22 mouse cellular contexts compared by ENCODE assay signal in the genomic region with DNA sequence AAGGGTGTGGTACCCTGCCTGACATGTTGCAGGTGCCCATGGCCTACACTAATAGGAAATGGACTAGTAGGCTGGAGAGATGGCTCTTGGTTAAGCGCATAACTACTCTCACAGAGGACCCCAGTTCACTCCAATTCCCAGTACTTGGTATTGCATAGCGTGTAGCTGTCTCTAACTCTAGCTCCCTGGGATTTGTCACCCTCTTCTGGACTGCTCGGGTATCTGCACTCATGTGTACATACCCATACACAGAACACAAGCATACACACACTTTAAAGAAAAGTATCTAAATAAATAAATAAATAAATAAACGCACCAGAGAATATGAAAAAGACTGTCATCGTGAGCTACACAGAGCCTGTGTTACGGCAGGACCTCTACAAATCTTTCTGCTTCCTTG.
DNase-seq lines count a peak whose midpoint lies in the region; ATAC-seq and TF ChIP-seq lines count a peak whose summit lies in the region.
"Had no signal": no experiment of that assay in that cellular context is flagged by ENCODE, and none has a peak within 500 bp of the region (broad histone marks: within the 10 kb centered on the region; RNA-seq: fewer than 3 reads in every experiment).

No protein-coding gene starts in this region.

- no peaks in the 10 kb centered on the region for H3K4me1 ChIP-seq in heart, adult 2 months (ENCODE audit: control insufficient read depth, insufficient read depth, low read length)
- no peaks in the 10 kb centered on the region for H3K4me1 ChIP-seq in midbrain, embryonic 11.5 days (ENCODE audit: control insufficient read depth, insufficient read depth, low read length)
- no peaks in the 10 kb centered on the region for H3K4me1 ChIP-seq in midbrain, embryonic 10.5 days
- H3K4me1 ChIP-seq in embryonic facial prominence, embryonic 10.5 days: peaks cover 42% of the 10 kb centered on the region

- no peak for TF ChIP-seq POLR2A in heart, adult 2 months (IDR thresholded peaks at IDR 0.05; ENCODE audit: insufficient read depth, low read depth, low read length)

- no peaks in the 10 kb centered on the region for H3K36me3 ChIP-seq in heart, adult 2 months (ENCODE audit: control insufficient read depth, insufficient read depth, low read length)
- H3K36me3 ChIP-seq in midbrain, embryonic 11.5 days (ENCODE audit: control insufficient read depth, insufficient read depth, low read length): no peaks in the 10 kb centered on the region
- H3K36me3 ChIP-seq in midbrain, embryonic 10.5 days: no peaks in the 10 kb centered on the region
- no peaks in the 10 kb centered on the region for H3K36me3 ChIP-seq in embryonic facial prominence, embryonic 10.5 days (replicated peaks)
- H3K36me3 ChIP-seq: embryonic facial prominence, embryonic 13.5 days; forebrain, embryonic 15.5 days; heart, embryonic 12.5 days; hindbrain, embryonic 13.5 days had no signal

- 96% methylated on average over 6 of the region's 6 CpGs for WGBS in heart, adult 2 months
- WGBS in midbrain, embryonic 11.5 days: 95% methylated on average over 6 of the region's 6 CpGs
- 88% methylated on average over 6 of the region's 6 CpGs for WGBS in midbrain, embryonic 10.5 days
- 56% methylated on average over 6 of the region's 6 CpGs for WGBS in embryonic facial prominence, embryonic 10.5 days

- intact Hi-C loops in heart, adult 2 months (cut with DNase I): no loop called here

- no peak for TF ChIP-seq EP300 in heart, adult 2 months (IDR thresholded peaks at IDR 0.05; ENCODE audit: insufficient read depth, low read depth, low read length)

- H3K79me2 ChIP-seq in heart, adult 2 months (replicated peaks; ENCODE audit: control insufficient read depth, insufficient read depth, low read length): no peaks in the 10 kb centered on the region

- no peak overlapping the region for H3K27ac ChIP-seq in heart, adult 2 months
- H3K27ac ChIP-seq in midbrain, embryonic 11.5 days (ENCODE audit: low read depth, low read length): no peak overlapping the region
- no peak overlapping the region for H3K27ac ChIP-seq in midbrain, embryonic 10.5 days (replicated peaks)
- H3K27ac ChIP-seq in embryonic facial prominence, embryonic 10.5 days (replicated peaks): peak overlapping the region; percentile 45; the same call in 1 of the 2 replicates
- H3K27ac ChIP-seq: embryonic facial prominence, embryonic 13.5 days; forebrain, embryonic 15.5 days; hindbrain, embryonic 13.5 days had no signal

- no peak overlapping the region for H3K9ac ChIP-seq in heart, adult 2 months (ENCODE audit: low read depth, low read length)
- no peak overlapping the region for H3K9ac ChIP-seq in midbrain, embryonic 11.5 days (ENCODE audit: low read length)
- H3K9ac ChIP-seq: embryonic facial prominence, embryonic 13.5 days; forebrain, embryonic 15.5 days; heart, embryonic 12.5 days; hindbrain, embryonic 13.5 days had no signal

- H3K4me2 ChIP-seq in midbrain, embryonic 11.5 days: no peak overlapping the region
- H3K4me2 ChIP-seq: embryonic facial prominence, embryonic 13.5 days; forebrain, embryonic 15.5 days; heart, embryonic 12.5 days; hindbrain, embryonic 13.5 days had no signal

- TF ChIP-seq CTCF in heart, adult 2 months (IDR thresholded peaks at IDR 0.05): 0 out of 2 replicates have a peak, but pooled peaks have one; percentile 4

- H3K4me3 ChIP-seq in heart, adult 2 months: no peak overlapping the region
- H3K4me3 ChIP-seq in midbrain, embryonic 11.5 days (ENCODE audit: low read depth, low read length): no peak overlapping the region
- no peak overlapping the region for H3K4me3 ChIP-seq in midbrain, embryonic 10.5 days
- H3K4me3 ChIP-seq in embryonic facial prominence, embryonic 10.5 days: no peak overlapping the region
- H3K4me3 ChIP-seq: embryonic facial prominence, embryonic 13.5 days; erythroblast, embryonic 14.5 days; forebrain, embryonic 15.5 days; heart, embryonic 12.5 days; hindbrain, embryonic 13.5 days had no signal

- no peaks in the 10 kb centered on the region for H3K9me3 ChIP-seq in midbrain, embryonic 11.5 days (ENCODE audit: control insufficient read depth, low read length)
- H3K9me3 ChIP-seq in midbrain, embryonic 10.5 days (replicated peaks): no peaks in the 10 kb centered on the region
- no peaks in the 10 kb centered on the region for H3K9me3 ChIP-seq in embryonic facial prominence, embryonic 10.5 days
- H3K9me3 ChIP-seq: embryonic facial prominence, embryonic 13.5 days; forebrain, embryonic 15.5 days; hindbrain, embryonic 13.5 days had no signal

- DNase-seq in heart, adult 2 months: no peak
- no peak for DNase-seq in heart, postnatal 4 days
- peak; percentile 47 for DNase-seq in midbrain, embryonic 11.5 days (ENCODE audit: low spot score, missing footprints)
- DNase-seq in midbrain, embryonic 10.5 days (ENCODE audit: low spot score): no peak
- peak; percentile 23 for DNase-seq in embryonic facial prominence, embryonic 10.5 days (ENCODE audit: low spot score)
- DNase-seq in ovary, adult 18-20 months (ENCODE audit: low spot score): no peak
- DNase-seq in spleen, postnatal 14 days (ENCODE audit: low spot score in 2 of 2): no peak
- DNase-seq: adrenal gland, postnatal 36 days; cerebellum, adult 9-10 months; gastrocnemius, postnatal 14 days; heart, adult 11 months; heart, postnatal 10 days; kidney, adult 11 months; kidney, postnatal 25 days; layer of hippocampus, adult 9-11 months; left cerebral cortex, postnatal 4 days; lung, postnatal 4 days had no signal

- ATAC-seq in midbrain, embryonic 11.5 days (ENCODE audit: low FRiP score): no peak
- ATAC-seq: forebrain, embryonic 15.5 days had no signal

- H3K27me3 ChIP-seq in heart, adult 2 months (ENCODE audit: control insufficient read depth, insufficient read depth, low read length): no peaks in the 10 kb centered on the region
- no peaks in the 10 kb centered on the region for H3K27me3 ChIP-seq in midbrain, embryonic 11.5 days (ENCODE audit: control insufficient read depth, insufficient read depth, low read length)
- no peaks in the 10 kb centered on the region for H3K27me3 ChIP-seq in midbrain, embryonic 10.5 days (ENCODE audit: low read depth, poor library complexity, severe bottlenecking)
- H3K27me3 ChIP-seq in embryonic facial prominence, embryonic 10.5 days (replicated peaks; ENCODE audit: low read depth, poor library complexity, severe bottlenecking): no peaks in the 10 kb centered on the region
- H3K27me3 ChIP-seq: embryonic facial prominence, embryonic 13.5 days; forebrain, embryonic 15.5 days; heart, embryonic 12.5 days; hindbrain, embryonic 13.5 days had no signal

Comparison
In these comparisons a context has a peak if more than half of its experiments do, and no peak if none do; other contexts are left out.
1. DNase-seq: peak in midbrain, embryonic 11.5 days (single experiment) and embryonic facial prominence, embryonic 10.5 days (single experiment); none in heart, adult 2 months (0 of 2), heart, postnatal 4 days (single experiment), midbrain, embryonic 10.5 days (single experiment), ovary, adult 18-20 months (single experiment) and spleen, postnatal 14 days (0 of 2).